Mouse (Mus musculus) stomach, embryonic 16.5 days (tissue): ENCODE measurements at regions not wholly inside any gene's neighbourhood (a gene's known extent, or its start where the extent isn't known, plus 50 kb on each side); places are given as distances from the start of the nearest gene placed in this dataset.

Source experiments
- ATAC-seq: fragments of 200-750 bp; cut with Nextera tagmentation; 2 replicates; pipeline ENCODE4 v1.8.0; 2017; ENCODE audit warnings: moderate number of reproducible peaks, moderate TSS enrichment; ENCODE audit not compliant: insufficient read depth, low FRiP score
- H3K27ac ChIP-seq: fragments of 300-500 bp; sonication (generic); 2 replicates; pipeline ENCODE4 v1.5.1; 2014; ENCODE audit warnings: low read length
- H3K27me3 ChIP-seq: fragments of 300-500 bp; sonication (generic); 2 replicates; pipeline ENCODE4 v1.6.1; 2014; ENCODE audit warnings: low read length, control low read depth, mixed read lengths; ENCODE audit not compliant: control insufficient read depth, insufficient read depth
- H3K36me3 ChIP-seq: fragments of 300-500 bp; sonication (generic); 2 replicates; pipeline ENCODE4 v1.6.1; 2014; ENCODE audit warnings: low read length; ENCODE audit not compliant: control insufficient read depth, insufficient read depth
- H3K4me1 ChIP-seq: fragments of 300-500 bp; sonication (generic); 2 replicates; pipeline ENCODE4 v1.6.1; 2014; ENCODE audit warnings: low read length, control low read depth, mixed read lengths; ENCODE audit not compliant: control insufficient read depth, insufficient read depth
- H3K4me2 ChIP-seq: fragments of 300-500 bp; sonication (generic); 2 replicates; pipeline ENCODE4 v1.6.1; 2014; ENCODE audit warnings: low read depth, low read length, mixed read lengths
- H3K4me3 ChIP-seq: fragments of 300-500 bp; sonication (generic); replicated peaks from 2 replicates; pipeline ENCODE4 v1.5.1; 2014; ENCODE audit warnings: mild to moderate bottlenecking, low read length
- H3K9ac ChIP-seq: fragments of 300-500 bp; sonication (generic); 2 replicates; pipeline ENCODE4 v1.6.1; 2014; ENCODE audit warnings: low read length
- H3K9me3 ChIP-seq: fragments of 300-500 bp; sonication (generic); replicated peaks from 2 replicates; pipeline ENCODE4 v1.6.1; 2016; ENCODE audit warnings: low read length, control low read depth; ENCODE audit not compliant: control insufficient read depth
- WGBS: fragments of 180-500 bp; shearing (Covaris S2); extraction: QIAGEN DNeasy Blood & Tissue Kit; methylation state at CpG from one replicate; pipeline ENCODE4 v1.1.7; 2014; 5-methylcytosine and 5-hydroxymethylcytosine counted together

DNA sequence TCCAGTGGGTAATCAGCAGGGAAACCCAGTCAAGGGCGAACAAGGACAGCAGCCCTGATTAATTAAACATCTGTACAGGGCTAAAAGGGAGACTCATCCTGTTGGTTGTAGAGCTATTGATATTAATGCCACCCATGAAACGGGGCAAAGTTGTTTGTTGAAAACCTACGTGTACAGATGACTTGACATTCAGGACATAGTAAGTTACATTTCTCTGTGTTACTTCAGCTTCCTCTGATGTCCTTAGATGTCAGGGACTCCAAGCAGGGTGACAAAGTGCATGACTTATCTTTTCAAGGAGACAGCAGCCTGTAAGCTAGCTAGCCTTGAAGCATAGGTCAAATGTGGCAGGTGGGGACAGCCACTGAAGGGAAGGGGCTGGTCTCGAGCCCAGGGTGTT is 390.5 kb downstream of the Ccdc171 start:
- Histone ChIP-seq H3K9me3 (no peaks in the 10 kb centered on the region), H3K9ac (no peak overlapping the region), H3K4me3 (no peak overlapping the region), H3K4me1 (no peaks in the 10 kb centered on the region), H3K4me2 (no peak overlapping the region), H3K36me3 (no peaks in the 10 kb centered on the region), H3K27ac (no peak overlapping the region), H3K27me3 (no peaks in the 10 kb centered on the region)
- ATAC-seq, result no peak
- 52% methylated on average over 4 of the region's 4 CpGs for WGBS

DNA sequence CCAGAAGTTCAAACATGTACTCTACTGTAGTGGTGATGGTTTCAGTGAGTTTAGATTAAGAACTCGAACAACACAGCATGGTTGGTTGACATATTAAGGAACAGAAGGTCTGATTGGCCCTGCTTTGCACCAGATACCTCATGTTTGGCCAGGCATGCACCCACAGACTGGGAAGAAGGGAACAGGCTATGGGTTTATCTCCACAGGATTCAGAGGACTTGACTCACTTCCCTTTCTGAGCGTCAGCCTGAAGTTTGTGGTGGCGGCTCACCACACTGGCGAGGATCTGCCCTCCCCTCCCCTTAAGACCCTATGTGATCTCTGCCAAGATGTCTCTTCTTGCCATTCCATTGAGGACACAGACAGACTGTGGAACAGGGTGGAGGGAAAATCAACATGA is 391.7 kb downstream of the Ccdc171 start:
- Histone ChIP-seq H3K4me2 (no peak overlapping the region), H3K36me3 (no peaks in the 10 kb centered on the region), H3K4me3 (no peak overlapping the region), H3K9ac (no peak overlapping the region), H3K4me1 (no peaks in the 10 kb centered on the region), H3K27ac (no peak overlapping the region), H3K27me3 (no peaks in the 10 kb centered on the region), H3K9me3 (no peaks in the 10 kb centered on the region)
- no peak for ATAC-seq
- 88% methylated on average over 4 of the region's 4 CpGs for WGBS

GRCm38 (mm10) chr4:83918093-83918492 is 392.7 kb downstream of the Ccdc171 start:
- no peaks in the 10 kb centered on the region for H3K4me1 ChIP-seq
- H3K4me3 ChIP-seq, result no peak overlapping the region
- no peaks in the 10 kb centered on the region for H3K27me3 ChIP-seq
- 77% methylated on average over 3 of the region's 3 CpGs for WGBS
- H3K36me3 ChIP-seq, result no peaks in the 10 kb centered on the region
- H3K9me3 ChIP-seq, result no peaks in the 10 kb centered on the region
- ATAC-seq, result no peak
- no peak overlapping the region for H3K4me2 ChIP-seq
- no peak overlapping the region for H3K27ac ChIP-seq
- no peak overlapping the region for H3K9ac ChIP-seq

- Histone ChIP-seq H3K4me1 (no peaks in the 10 kb centered on the region), H3K4me3 (no peak overlapping the region), H3K4me2 (no peak overlapping the region), H3K27ac (no peak overlapping the region), H3K9ac (no peak overlapping the region), H3K9me3 (no peaks in the 10 kb centered on the region), H3K36me3 (no peaks in the 10 kb centered on the region), H3K27me3 (no peaks in the 10 kb centered on the region)
- ATAC-seq, result no peak
- 72% methylated on average over 1 of the region's 1 CpGs for WGBS
Measured at GRCm38 (mm10) chr4:83919041-83919440, 393.7 kb downstream of the Ccdc171 start.

DNA sequence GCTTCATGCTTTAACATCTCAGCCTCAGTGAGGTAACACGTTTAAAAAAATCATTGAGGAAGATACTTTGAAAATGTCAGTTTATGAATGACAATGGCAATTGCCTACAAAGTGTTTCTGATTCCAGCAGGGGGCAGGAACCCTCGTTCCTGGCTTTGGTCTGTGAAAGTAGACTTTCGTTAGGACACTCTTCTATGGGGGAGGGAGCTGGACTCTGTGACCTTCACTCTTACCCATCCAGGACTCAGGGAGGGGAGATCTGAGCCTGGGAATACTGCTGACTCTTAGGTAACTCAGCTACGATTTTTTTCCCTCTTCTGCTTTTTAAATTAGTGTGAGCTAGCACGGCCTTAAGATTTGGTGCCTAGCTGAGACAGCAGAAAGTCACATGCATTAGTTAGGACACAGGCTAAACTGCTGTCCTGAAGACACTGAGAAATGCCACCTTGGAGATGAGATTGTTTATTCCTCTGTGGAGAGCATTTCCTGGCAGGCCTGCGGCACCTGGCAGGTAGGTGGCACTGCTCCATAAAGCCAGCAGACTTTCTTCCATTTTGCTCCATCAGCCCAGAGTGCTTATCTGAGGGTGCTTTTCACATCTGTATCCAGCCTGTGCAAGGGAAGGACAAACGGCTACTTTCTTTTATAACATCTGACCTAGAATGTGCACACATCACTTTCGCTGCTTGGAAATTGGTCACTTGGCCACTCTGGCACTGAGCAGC is 399.9 kb downstream of the Ccdc171 start:
- H3K27me3 ChIP-seq, result no peaks in the 10 kb centered on the region
- no peak overlapping the region; the same call in 1 of the 2 replicates for H3K27ac ChIP-seq
- WGBS, result 55% methylated on average over 8 of the region's 8 CpGs
- no peak overlapping the region for H3K4me3 ChIP-seq
- no peak for ATAC-seq
- H3K4me1 ChIP-seq, result peaks cover 4% of the 10 kb centered on the region; the same call in 1 of the 2 replicates
- no peaks in the 10 kb centered on the region for H3K9me3 ChIP-seq
- H3K9ac ChIP-seq, result no peak overlapping the region
- no peaks in the 10 kb centered on the region for H3K36me3 ChIP-seq
- H3K4me2 ChIP-seq, result no peak overlapping the region

DNA sequence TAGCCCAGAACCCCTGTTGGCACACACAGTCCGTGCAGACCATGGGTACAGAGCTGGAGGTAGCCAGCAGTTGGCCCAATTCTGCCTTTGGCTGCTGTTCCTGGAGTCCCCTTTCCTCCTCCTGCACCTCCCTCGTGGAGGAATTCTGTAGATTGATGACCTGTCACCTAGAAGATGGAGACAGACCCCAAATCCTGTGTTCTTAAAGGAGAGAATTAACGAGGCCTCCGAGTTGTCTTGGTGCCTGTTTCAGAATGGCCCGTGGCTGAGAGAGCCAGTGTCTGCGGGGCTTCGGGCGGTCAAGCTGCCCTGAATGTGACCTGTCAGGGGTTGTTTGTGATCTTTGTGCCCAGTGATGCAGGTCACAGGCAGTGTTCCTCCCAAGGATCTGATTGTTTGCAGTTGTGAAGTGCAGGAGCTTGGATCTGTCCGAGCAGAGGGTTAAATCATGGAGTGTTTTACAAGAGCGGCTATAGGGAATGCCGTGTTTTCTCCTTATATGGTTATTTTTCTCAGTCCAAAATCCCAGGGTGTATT is 400.9 kb downstream of the Ccdc171 start:
- Histone ChIP-seq H3K27ac (peak overlapping the region; percentile 82), H3K36me3 (no peaks in the 10 kb centered on the region), H3K9me3 (no peaks in the 10 kb centered on the region), H3K9ac (0 out of 2 replicates have a peak overlapping the region, but pooled peaks have one; percentile 32), H3K4me2 (no peak overlapping the region), H3K4me3 (no peak overlapping the region), H3K27me3 (no peaks in the 10 kb centered on the region), H3K4me1 (peaks cover 4% of the 10 kb centered on the region; the same call in 1 of the 2 replicates)
- ATAC-seq, result peak; percentile 68; the same call in 1 of the 2 replicates
- 38% methylated on average over 11 of the region's 11 CpGs for WGBS

DNA sequence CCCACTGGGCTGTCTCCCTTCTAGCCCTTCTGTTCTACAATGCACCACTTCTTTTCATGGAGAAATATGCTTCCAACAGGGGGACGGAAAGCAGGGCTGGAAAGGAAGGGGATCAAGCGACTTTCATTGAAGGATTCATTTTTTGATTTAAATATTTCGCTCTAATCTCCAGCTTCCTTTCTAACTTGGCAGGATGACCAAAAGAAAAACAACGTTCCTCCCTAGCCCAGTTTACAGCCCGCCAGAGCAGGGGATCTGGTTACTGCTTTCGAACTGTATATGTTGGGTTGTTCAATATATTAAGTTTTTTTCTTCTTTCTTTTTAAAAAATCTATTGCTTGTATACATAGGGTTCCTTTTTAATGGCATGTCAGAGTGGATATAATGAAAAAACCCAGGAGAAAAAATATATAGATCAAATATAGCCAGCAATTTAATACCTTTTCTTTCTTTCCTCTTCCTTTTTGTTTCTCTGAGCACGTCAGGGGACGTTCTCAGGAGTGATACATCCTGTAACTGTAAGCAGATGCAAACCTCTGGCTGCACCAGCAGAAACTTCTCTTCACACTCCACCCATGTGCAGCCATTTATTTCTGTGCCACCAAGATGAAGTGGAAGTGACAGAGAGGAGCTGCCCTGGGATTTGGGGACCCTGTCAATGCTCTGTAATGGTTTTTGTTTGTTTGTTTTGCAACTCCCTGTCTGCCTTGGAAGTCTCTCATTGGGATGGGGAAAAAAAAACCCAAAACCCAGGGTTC is 406.7 kb downstream of the Ccdc171 start:
- ATAC-seq, result peak; percentile 37; the same call in 1 of the 2 replicates
- Histone ChIP-seq H3K4me3 (no peak overlapping the region), H3K27ac (peak overlapping the region; percentile 64), H3K9me3 (no peaks in the 10 kb centered on the region), H3K4me1 (no peaks in the 10 kb centered on the region), H3K36me3 (no peaks in the 10 kb centered on the region), H3K9ac (no peak overlapping the region; the same call in 1 of the 2 replicates), H3K4me2 (no peak overlapping the region), H3K27me3 (no peaks in the 10 kb centered on the region)
- WGBS, result 37% methylated on average over 8 of the region's 8 CpGs

DNA sequence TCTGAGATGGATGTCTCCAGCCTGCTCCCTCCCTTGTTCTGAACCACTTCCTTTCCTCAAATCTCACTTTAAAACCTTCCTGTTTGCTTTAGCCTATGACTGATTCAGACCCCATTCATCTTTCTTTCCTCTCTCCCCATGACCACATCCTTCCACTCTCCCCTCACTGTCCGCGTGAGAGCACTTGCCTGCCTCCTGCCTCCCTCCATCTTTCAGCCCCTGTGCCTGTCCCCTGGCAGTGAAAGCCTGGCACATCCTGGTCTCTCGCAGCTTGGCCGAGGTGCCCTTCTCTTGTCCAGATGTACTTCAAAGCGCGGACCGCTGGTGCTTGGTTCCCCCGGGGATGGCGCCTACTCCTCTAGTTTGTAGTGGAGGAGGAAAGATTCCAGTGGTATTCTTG is 416.3 kb downstream of the Ccdc171 start:
- H3K27ac ChIP-seq, result peak overlapping the region; percentile 66; the same call in 1 of the 2 replicates
- H3K9ac ChIP-seq, result no peak overlapping the region
- no peak overlapping the region for H3K4me2 ChIP-seq
- no peak for ATAC-seq
- 64% methylated on average over 9 of the region's 9 CpGs for WGBS
- H3K9me3 ChIP-seq, result no peaks in the 10 kb centered on the region
- no peaks in the 10 kb centered on the region for H3K27me3 ChIP-seq
- no peak overlapping the region for H3K4me3 ChIP-seq
- 0 out of 2 replicates have a peak, but pooled peaks cover 5% of the 10 kb centered on the region for H3K4me1 ChIP-seq
- H3K36me3 ChIP-seq, result no peaks in the 10 kb centered on the region

- H3K36me3 ChIP-seq, result no peaks in the 10 kb centered on the region
- H3K27me3 ChIP-seq, result no peaks in the 10 kb centered on the region
- H3K9me3 ChIP-seq, result no peaks in the 10 kb centered on the region
- H3K4me1 ChIP-seq, result no peaks in the 10 kb centered on the region
- H3K27ac ChIP-seq, result no peak overlapping the region
- no peak overlapping the region for H3K4me2 ChIP-seq
- no peak overlapping the region for H3K9ac ChIP-seq
- H3K4me3 ChIP-seq, result no peak overlapping the region
- ATAC-seq, result no peak
- WGBS, result 87% methylated on average over 2 of the region's 2 CpGs
Measured at GRCm38 (mm10) chr4:83949612-83950011, 424.3 kb downstream of the Ccdc171 start.
